Comparison of ENCODE assay signal across 8 mouse cellular contexts in the genomic region with DNA sequence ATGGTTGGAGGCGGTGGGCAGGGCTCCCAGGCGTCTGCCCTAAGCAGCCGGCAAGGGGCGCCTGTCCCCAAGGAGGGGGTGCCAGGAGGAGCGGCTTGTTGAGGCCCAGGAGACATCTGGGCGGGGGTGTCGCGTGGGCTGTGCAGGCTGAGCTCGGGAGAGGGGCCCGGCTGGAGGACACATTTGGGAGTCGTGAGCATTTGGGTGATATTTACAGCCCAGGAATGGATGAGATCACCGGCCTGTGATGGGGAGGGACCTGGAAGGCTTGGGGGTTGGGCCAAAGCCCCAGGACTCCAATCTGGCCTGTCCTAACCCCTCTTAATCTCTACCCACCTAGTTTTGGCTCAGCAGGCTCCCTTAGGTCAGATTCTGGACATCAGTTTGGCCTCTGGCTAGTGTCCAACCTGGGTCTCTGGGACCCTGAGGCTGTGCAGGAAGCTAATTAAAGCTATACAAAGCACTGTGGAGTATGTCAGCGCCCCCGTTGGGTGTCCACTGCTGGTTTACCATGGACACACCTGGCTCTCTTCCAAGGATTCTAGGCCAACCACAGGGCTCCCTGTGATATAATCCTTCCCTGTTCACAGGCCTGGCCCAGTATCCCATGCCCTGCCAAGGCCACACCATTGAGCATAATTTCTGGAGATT. TPM values are rescaled to one million over a fixed set of nuclear protein-coding genes. Genes with fewer than 3 reads are reported as not detected.
DNase-seq lines count a peak whose midpoint lies in the region; ATAC-seq lines count a peak whose summit lies in the region.

No protein-coding gene starts in this region.

- H3K4me1 ChIP-seq in neural tube, embryonic 13.5 days (replicated peaks): peaks cover 79% of the 10 kb centered on the region
- peaks cover 45% of the 10 kb centered on the region for H3K4me1 ChIP-seq in heart, embryonic 13.5 days

- H3K9me3 ChIP-seq in neural tube, embryonic 13.5 days: no peaks in the 10 kb centered on the region
- no peaks in the 10 kb centered on the region for H3K9me3 ChIP-seq in heart, embryonic 13.5 days

- peak; percentile 18; the same call in 1 of the 2 replicates for ATAC-seq in neural tube, embryonic 13.5 days (ENCODE audit: low read depth)
- peak; percentile 31 for ATAC-seq in heart, embryonic 13.5 days (ENCODE audit: extremely low read depth, insufficient number of reproducible peaks, low FRiP score, low TSS enrichment)
- no peak for ATAC-seq in erythroblast, adult 5-6 weeks (replicated peaks; ENCODE audit: low FRiP score, poor library complexity, severe bottlenecking)
- no peak for ATAC-seq in monocyte, adult 5-6 weeks (replicated peaks; ENCODE audit: insufficient number of reproducible peaks, low FRiP score, low TSS enrichment, poor library complexity, severe bottlenecking)

- H3K4me3 ChIP-seq in neural tube, embryonic 13.5 days: no peak overlapping the region
- no peak overlapping the region for H3K4me3 ChIP-seq in heart, embryonic 13.5 days

- H3K4me2 ChIP-seq in neural tube, embryonic 13.5 days: no peak overlapping the region
- H3K4me2 ChIP-seq in heart, embryonic 13.5 days: peak overlapping the region; percentile 34

- WGBS in neural tube, embryonic 13.5 days: 28% methylated on average over 14 of the region's 14 CpGs
- 16% methylated on average over 14 of the region's 14 CpGs for WGBS in heart, embryonic 13.5 days

- H3K9ac ChIP-seq in neural tube, embryonic 13.5 days: peak overlapping the region; percentile 38; the same call in 1 of the 2 replicates
- peak overlapping the region; percentile 4; the same call in 1 of the 2 replicates for H3K9ac ChIP-seq in heart, embryonic 13.5 days

- no peaks in the 10 kb centered on the region for H3K27me3 ChIP-seq in neural tube, embryonic 13.5 days
- H3K27me3 ChIP-seq in heart, embryonic 13.5 days (replicated peaks): peaks cover 28% of the 10 kb centered on the region

- peaks cover 13% of the 10 kb centered on the region; the same call in 1 of the 2 replicates for H3K36me3 ChIP-seq in neural tube, embryonic 13.5 days
- H3K36me3 ChIP-seq in heart, embryonic 13.5 days: no peaks in the 10 kb centered on the region

- no peak for DNase-seq in neural tube, embryonic 10.5 days (ENCODE audit: extremely low spot score, low spot score)
- peak; percentile 88 for DNase-seq in cerebellum, adult 9-11 months
- DNase-seq in left cerebral cortex, adult 18-20 months (ENCODE audit: low spot score in 2 of 2): peak; percentile 92 to 95
- DNase-seq in right cerebral cortex, adult 18-20 months: peak; percentile 94

- H3K27ac ChIP-seq in neural tube, embryonic 13.5 days (replicated peaks): peak overlapping the region; percentile 89
- peak overlapping the region; percentile 53 for H3K27ac ChIP-seq in heart, embryonic 13.5 days (replicated peaks)

RNA-seq across cellular contexts. Expression of gene Rtn4r, which starts 27.2 kb away (rescaled TPM):
- 19.6 and 23.9 TPM in 2 replicates for polyA plus RNA-seq in neural tube, embryonic 13.5 days (2015; fragmentation: Nextera tagmentation; extraction: Ambion mirVana)
- 0.46 and 0.72 TPM in 2 replicates for polyA plus RNA-seq in heart, embryonic 13.5 days (2015; fragmentation: Nextera tagmentation; extraction: Ambion mirVana)
- 100 to 1,000 TPM; 128 to 135 TPM for total RNA-seq in left cerebral cortex, adult 18-20 months (2021)
- total RNA-seq in erythroblast, adult 5-6 weeks (2015; ENCODE audit: low replicate concordance): 0.42 and 0.96 TPM in 2 replicates
- total RNA-seq in erythroblast, adult 5-6 weeks (2017; ENCODE audit: low replicate concordance): not detected in 2 replicates
- 0.38 TPM in 1 of 3 replicates, not detected in the others for total RNA-seq in monocyte, adult 5-6 weeks (2017)

Comparison
In these comparisons a context has a peak if more than half of its experiments do, and no peak if none do; other contexts are left out.
1. ATAC-seq: peak in neural tube, embryonic 13.5 days (single experiment) and heart, embryonic 13.5 days (single experiment); none in erythroblast, adult 5-6 weeks (single experiment) and monocyte, adult 5-6 weeks (single experiment).
2. RNA of gene Rtn4r, which starts 27.2 kb away (total RNA-seq): 128 to 135 TPM in left cerebral cortex, adult 18-20 months; 0.42 to 0.96 TPM in erythroblast, adult 5-6 weeks and 0.38 TPM in monocyte, adult 5-6 weeks; every median in the first group is over 10 times any median in the second.